ENCODE assay signal across 10 mouse cellular contexts in the genomic region with DNA sequence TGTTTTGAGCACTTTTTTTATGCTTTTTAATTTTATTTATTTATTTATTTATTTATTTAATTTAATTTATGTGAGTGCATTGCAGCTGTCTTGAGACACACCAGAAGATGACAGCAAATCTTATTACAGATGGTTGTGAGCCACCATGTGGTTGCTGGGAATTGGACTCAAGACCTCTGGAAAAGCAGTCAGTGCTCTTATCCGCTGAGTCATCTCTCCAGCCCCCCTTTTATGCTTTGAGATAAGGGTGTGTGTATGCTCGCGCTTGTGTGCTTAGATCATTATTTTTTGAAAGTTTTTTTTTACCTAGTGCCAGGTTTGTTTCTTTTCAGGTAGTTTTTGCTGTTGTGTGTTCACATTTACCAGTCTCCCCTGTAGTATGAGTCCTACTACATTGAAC.
"Had no signal": no experiment of that assay in that cellular context is flagged by ENCODE, and none has a peak within 500 bp of the region (broad histone marks: within the 10 kb centered on the region; RNA-seq: fewer than 3 reads in every experiment).

No protein-coding gene starts in this region.

- ATAC-seq: intestine, embryonic 16.5 days; midbrain, embryonic 13.5 days had no signal

- H3K27me3 ChIP-seq: kidney, embryonic 15.5 days; limb, embryonic 15.5 days; midbrain, embryonic 13.5 days; stomach, embryonic 15.5 days had no signal

- H3K4me3 ChIP-seq: kidney, embryonic 15.5 days; limb, embryonic 15.5 days; midbrain, embryonic 13.5 days; stomach, embryonic 15.5 days had no signal

- H3K36me3 ChIP-seq: limb, embryonic 15.5 days; stomach, embryonic 15.5 days had no signal

- H3K9ac ChIP-seq: kidney, embryonic 15.5 days; limb, embryonic 15.5 days; midbrain, embryonic 13.5 days; stomach, embryonic 15.5 days had no signal

- H3K4me2 ChIP-seq: kidney, embryonic 15.5 days; limb, embryonic 15.5 days had no signal

- DNase-seq: kidney, adult 2 months; kidney, postnatal 36 days; right cerebral cortex, postnatal 14 days; thymus, adult 2 months; thymus, postnatal 25 days had no signal

- H3K9me3 ChIP-seq: kidney, embryonic 15.5 days; limb, embryonic 15.5 days; midbrain, embryonic 13.5 days; stomach, embryonic 15.5 days had no signal
